Mouse (Mus musculus) fat pad, adult 2 months (tissue): Measurements from ENCODE around the gene Uqcc3.
"Not testable (repeated sequence)": the region's sequence is repeated elsewhere in the genome, so short reads cannot be mapped to it uniquely, and the experiment has no call there.

Experiments
- DNase-seq: peaks from one replicate; pipeline ENCODE4 v3.0.0-alpha.2; 2011; ENCODE audit warnings: low read depth, low spot score; ENCODE audit errors: extremely low read depth

Uqcc3 gene

GRCm38 (mm10) chr19:8850402-8850901 lies 30.3 kb downstream of the Uqcc3 start, which contains the start of gene Lrrn4cl:
Gene Lrrn4cl (plus strand): TSS chr19:8850768.
- no peak for DNase-seq

GRCm38 (mm10) chr19:8848356-8848755 lies 32.4 kb downstream of the Uqcc3 start:
- DNase-seq: no peak

- peak; percentile 98 for DNase-seq
These were observed 36.2 kb downstream of the Uqcc3 start for GRCm38 (mm10) chr19:8844371-8845129.

GRCm38 (mm10) chr19:8842961-8843360 lies 37.8 kb downstream of the Uqcc3 start:
- DNase-seq: no peak

GRCm38 (mm10) chr19:8841012-8841411 lies 39.7 kb downstream of the Uqcc3 start:
- DNase-seq: no peak

GRCm38 (mm10) chr19:8839908-8840791 lies 40.6 kb downstream of the Uqcc3 start:
- no peak for DNase-seq

- no peak for DNase-seq
These were observed 41.4 kb downstream of the Uqcc3 start, which contains the start of gene Gng3 for GRCm38 (mm10) chr19:8839103-8839907. Gene Gng3 (minus strand): TSS chr19:8839194.

GRCm38 (mm10) chr19:8838041-8838730 lies 42.5 kb downstream of the Uqcc3 start:
- no peak for DNase-seq

GRCm38 (mm10) chr19:8837251-8837791 lies 43.4 kb downstream of the Uqcc3 start, which contains the start of gene Bscl2:
Gene Bscl2 (plus strand): TSS chr19:8837467.
- DNase-seq: no peak

- DNase-seq: not testable (repeated sequence)
These were observed 44.4 kb downstream of the Uqcc3 start for GRCm38 (mm10) chr19:8836327-8836726.

GRCm38 (mm10) chr19:8832971-8833370 lies 47.8 kb downstream of the Uqcc3 start:
- no peak for DNase-seq

GRCm38 (mm10) chr19:8831262-8831661 lies 49.5 kb downstream of the Uqcc3 start:
- DNase-seq: no peak

GRCm38 (mm10) chr19:8830664-8831063 lies 50.1 kb downstream of the Uqcc3 start:
- DNase-seq: no peak
